8 mouse cellular contexts compared by ENCODE assay signal in the genomic region with DNA sequence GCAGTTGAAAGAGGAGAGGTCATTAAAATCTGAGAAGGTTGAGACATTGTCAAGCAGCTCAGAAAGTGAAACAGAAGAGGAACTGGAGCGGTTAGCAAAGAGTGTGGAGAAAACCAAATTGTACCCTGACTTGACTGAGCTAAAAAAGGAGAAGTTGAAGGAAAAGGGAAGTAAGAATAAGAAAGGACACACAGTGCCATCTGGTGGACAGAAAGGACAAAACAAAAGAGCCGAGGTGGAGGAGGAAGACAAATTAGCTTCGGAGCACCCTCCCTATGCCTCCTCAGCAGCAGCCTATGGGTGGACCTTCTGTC. TPM values are rescaled to one million over a fixed set of nuclear protein-coding genes. Genes with fewer than 3 reads are reported as not detected.
DNase-seq lines count a peak whose midpoint lies in the region; ATAC-seq lines count a peak whose summit lies in the region.

No protein-coding gene starts in this region.

- H3K4me1 ChIP-seq in liver, embryonic 13.5 days (replicated peaks) = peaks cover 7% of the 10 kb centered on the region; the same call in 1 of the 2 replicates
- 0 out of 2 replicates have a peak, but pooled peaks cover 3% of the 10 kb centered on the region for H3K4me1 ChIP-seq in neural tube, embryonic 15.5 days

- H3K4me2 ChIP-seq in liver, embryonic 13.5 days = no peak overlapping the region
- H3K4me2 ChIP-seq in neural tube, embryonic 15.5 days = no peak overlapping the region

- H3K9ac ChIP-seq in liver, embryonic 13.5 days = no peak overlapping the region
- no peak overlapping the region for H3K9ac ChIP-seq in neural tube, embryonic 15.5 days (replicated peaks)

- 0 out of 2 replicates have a peak, but pooled peaks cover 7% of the 10 kb centered on the region for H3K36me3 ChIP-seq in liver, embryonic 13.5 days
- H3K36me3 ChIP-seq in neural tube, embryonic 15.5 days = peaks cover 14% of the 10 kb centered on the region

- ATAC-seq in liver, embryonic 13.5 days (ENCODE audit: low read depth) = no peak
- no peak for ATAC-seq in neural tube, embryonic 15.5 days (ENCODE audit: low FRiP score)

- peaks cover 3% of the 10 kb centered on the region; the same call in 1 of the 2 replicates for H3K9me3 ChIP-seq in liver, embryonic 13.5 days (replicated peaks)
- H3K9me3 ChIP-seq in neural tube, embryonic 15.5 days (replicated peaks) = peaks cover 3% of the 10 kb centered on the region; the same call in 1 of the 2 replicates

- peak overlapping the region; percentile 17 for H3K4me3 ChIP-seq in liver, embryonic 13.5 days (replicated peaks)
- no peak overlapping the region for H3K4me3 ChIP-seq in neural tube, embryonic 15.5 days (replicated peaks)

- DNase-seq in heart, adult 18-20 months = peak; percentile 34 to 40
- no peak for DNase-seq in heart, postnatal 4 days
- peak; percentile 78 for DNase-seq in 416B (ENCODE audit: low read depth)
- peak; percentile 52 for DNase-seq in T-cell, adult 2 months (ENCODE audit: low spot score)
- no peak for DNase-seq in liver, embryonic 13.5 days
- DNase-seq in spleen, postnatal 36 days (ENCODE audit: low spot score in 2 of 2) = peak; percentile 67 to 80
- DNase-seq in embryo, embryonic 10 days (ENCODE audit: low spot score) = no peak

- WGBS in liver, embryonic 13.5 days (ENCODE audit: insufficient replicate concordance) = 17% methylated on average over 3 of the region's 3 CpGs
- 72% methylated on average over 3 of the region's 3 CpGs for WGBS in neural tube, embryonic 15.5 days

- H3K27ac ChIP-seq in liver, embryonic 13.5 days = peak overlapping the region; percentile 69
- H3K27ac ChIP-seq in neural tube, embryonic 15.5 days (replicated peaks) = no peak overlapping the region

- H3K27me3 ChIP-seq in liver, embryonic 13.5 days = no peaks in the 10 kb centered on the region
- H3K27me3 ChIP-seq in neural tube, embryonic 15.5 days (replicated peaks) = no peaks in the 10 kb centered on the region

RNA-seq across cellular contexts. Expression of a gene that starts 13.0 kb away (rescaled TPM):
- under 1 TPM in 1 of 2 experiments, not detected in 1; 0.28 TPM for total RNA-seq in heart, adult 18-20 months (2021)
- total RNA-seq in heart, postnatal 4 days (2021) = under 1 TPM in 1 of 2 experiments, not detected in 1; 0.09 TPM
- polyA plus RNA-seq in liver, embryonic 13.5 days (2015; fragmentation: Nextera tagmentation; extraction: Ambion mirVana) = 0.15 and 0.22 TPM in 2 replicates
- 5.3 and 5.4 TPM in 2 replicates for polyA plus RNA-seq in neural tube, embryonic 15.5 days (2015; fragmentation: Nextera tagmentation; extraction: Ambion mirVana)

Comparison
In these comparisons a context has a peak if more than half of its experiments do, and no peak if none do; other contexts are left out.
1. DNase-seq: peak in heart, adult 18-20 months (2 of 2), 416B (single experiment), T-cell, adult 2 months (single experiment) and spleen, postnatal 36 days (2 of 2); none in heart, postnatal 4 days (single experiment), liver, embryonic 13.5 days (single experiment) and embryo, embryonic 10 days (single experiment).